Mouse (Mus musculus): ENCODE data around the gene A930009A15Rik. TPM values are rescaled to one million over a fixed set of nuclear protein-coding genes. Genes with fewer than 3 reads are reported as not detected.
A peak's percentile ranks its signal among the peaks of the same experiment; 100 is the strongest.

A930009A15Rik gene
- total RNA-seq, 2 experiments from 2014 or later, result not detected

- intact Hi-C loops (cut with DNase I), result no loop called here
- DNase-seq, result no peak
These were observed 9.3 kb downstream of the A930009A15Rik start for GRCm38 (mm10) chr10:115579076-115579475.

- intact Hi-C loops (cut with DNase I), result no loop called here
- no peak for DNase-seq
These were observed 9.7 kb downstream of the A930009A15Rik start for GRCm38 (mm10) chr10:115579494-115579893.

GRCm38 (mm10) chr10:115581971-115582370 lies 12.2 kb downstream of the A930009A15Rik start:
- DNase-seq, result no peak
- intact Hi-C loops (cut with DNase I), result no loop called here

- intact Hi-C loops (cut with DNase I), result no loop called here
- DNase-seq, result no peak
These were observed 13.3 kb downstream of the A930009A15Rik start for GRCm38 (mm10) chr10:115583071-115583470.

GRCm38 (mm10) chr10:115584656-115585055 lies 14.9 kb downstream of the A930009A15Rik start:
- intact Hi-C loops (cut with DNase I), result no loop called here
- no peak for DNase-seq

- DNase-seq, result no peak
- intact Hi-C loops (cut with DNase I), result no loop called here
These were observed 15.9 kb downstream of the A930009A15Rik start for GRCm38 (mm10) chr10:115585491-115586245.

- intact Hi-C loops (cut with DNase I), result no loop called here
- no peak for DNase-seq
These were observed 16.8 kb downstream of the A930009A15Rik start for GRCm38 (mm10) chr10:115586246-115587231.

- peak; percentile 11 to 22 for DNase-seq
- intact Hi-C loops (cut with DNase I), result no loop called here
These were observed 17.6 kb downstream of the A930009A15Rik start, which contains the start of gene Lgr5 for GRCm38 (mm10) chr10:115587301-115587969. Gene Lgr5 (minus strand): TSS chr10:115587780.

GRCm38 (mm10) chr10:115587979-115588378 lies 18.2 kb downstream of the A930009A15Rik start:
- intact Hi-C loops (cut with DNase I), result no loop called here

GRCm38 (mm10) chr10:115593221-115593620 lies 23.4 kb downstream of the A930009A15Rik start:
- intact Hi-C loops (cut with DNase I), result no loop called here
- no peak for DNase-seq

More at GRCm38 (mm10) chr10:115587979-115588378, 18.2 kb downstream of the A930009A15Rik start:
- no peak for DNase-seq

GRCm38 (mm10) chr10:115593651-115594050 lies 23.9 kb downstream of the A930009A15Rik start:
- intact Hi-C loops (cut with DNase I), result no loop called here
- no peak for DNase-seq

- no peak for DNase-seq
- intact Hi-C loops (cut with DNase I), result no loop called here
These were observed 26.0 kb downstream of the A930009A15Rik start for GRCm38 (mm10) chr10:115595748-115596147.

GRCm38 (mm10) chr10:115617456-115618287 lies 47.9 kb downstream of the A930009A15Rik start:
- DNase-seq, result peak; percentile 4 to 7

GRCm38 (mm10) chr10:115618288-115618856 lies 48.6 kb downstream of the A930009A15Rik start:
- no peak for DNase-seq
- intact Hi-C loops (cut with DNase I), result no loop called here

More at GRCm38 (mm10) chr10:115617456-115618287, 47.9 kb downstream of the A930009A15Rik start:
- intact Hi-C loops (cut with DNase I), result loop anchor here (2.0 kb wide), 2 partner anchors 211 to 295 kb away; no protein-coding TSS in a partner anchor

GRCm38 (mm10) chr10:115623481-115623880 lies 53.7 kb downstream of the A930009A15Rik start:
- intact Hi-C loops (cut with DNase I), result no loop called here

GRCm38 (mm10) chr10:115623956-115624671 lies 54.3 kb downstream of the A930009A15Rik start:
- intact Hi-C loops (cut with DNase I), result no loop called here
- no peak for DNase-seq

More at GRCm38 (mm10) chr10:115623481-115623880, 53.7 kb downstream of the A930009A15Rik start:
- DNase-seq, result no peak

- intact Hi-C loops (cut with DNase I), result no loop called here
- DNase-seq, result no peak
These were observed 55.2 kb downstream of the A930009A15Rik start for GRCm38 (mm10) chr10:115624957-115625356.

GRCm38 (mm10) chr10:115626678-115627077 lies 56.9 kb downstream of the A930009A15Rik start:
- DNase-seq, result no peak
- intact Hi-C loops (cut with DNase I), result no loop called here

Data from heart, postnatal 36 days (tissue).